Mouse (Mus musculus) lung, adult 2 months (tissue): ENCODE results near the gene Glp2r. TPM values are rescaled to one million over a fixed set of nuclear protein-coding genes. Genes with fewer than 3 reads are reported as not detected.

Experiments used
- DNase-seq: peaks from one replicate; pipeline ENCODE4 v3.0.0; 2022
- H3K4me1 ChIP-seq: fragments of 200-500 bp; 2 replicates; pipeline ENCODE4 v1.6.1; 2011; ENCODE audit warnings: low read length; ENCODE audit not compliant: control insufficient read depth, insufficient read depth
- H3K4me3 ChIP-seq: fragments of 200-500 bp; replicated peaks from 2 replicates; pipeline ENCODE3; 2011; ENCODE audit warnings: low read depth, mild to moderate bottlenecking, control low read depth, low read length; ENCODE audit errors: extremely low read depth
- CTCF ChIP-seq: fragments of 200-500 bp; IDR thresholded peaks from 2 replicates; pipeline ENCODE4 v1.5.1; 2011; ENCODE audit warnings: mild to moderate bottlenecking, low read length, control low read depth; ENCODE audit not compliant: insufficient read depth
- POLR2A ChIP-seq: fragments of 200-500 bp; IDR thresholded peaks from 2 replicates; pipeline ENCODE4 v1.6.1; 2011; ENCODE audit warnings: low read depth, mild to moderate bottlenecking, control low read depth, low read length, borderline replicate concordance; ENCODE audit errors: extremely low read depth
- WGBS: fragments of 180-500 bp; shearing (Covaris S2); methylation state at CpG from one replicate; pipeline ENCODE4 v1.1.7; 2018; 5-methylcytosine and 5-hydroxymethylcytosine counted together
- polyA plus RNA-seq: library from polyadenylated mRNA; depleted of rRNA; stranded (reverse); fragments of >200 nt; gene quantifications from 2 replicates; pipeline ENCODE4 v1.2.3, GENCODE M21; 2012; rRNA removed

Glp2r gene
- not detected in 2 replicates for polyA plus RNA-seq

GRCm38 (mm10) chr11:67771053-67771452, at the start of gene Glp2r:
Gene Glp2r, minus strand, starts transcription at chr11:67771153.
- 59% methylated on average over 14 of the region's 14 CpGs for WGBS
- H3K4me1 ChIP-seq, result no peaks in the 10 kb centered on the region
- H3K4me3 ChIP-seq, result no peak within 1 kb of the TSS
- TF ChIP-seq POLR2A (no peak), CTCF (no peak)
- DNase-seq, result no peak

- no peaks in the 10 kb centered on the region for H3K4me1 ChIP-seq
- DNase-seq, result peak; percentile 55
- TF ChIP-seq CTCF (peak; percentile 62), POLR2A (no peak)
- H3K4me3 ChIP-seq, result no peak overlapping the region
- 32% methylated on average over 4 of the region's 4 CpGs for WGBS
These were observed 49.3 kb upstream of the Glp2r start for GRCm38 (mm10) chr11:67820221-67820620.

- TF ChIP-seq POLR2A, result no peak
- TF ChIP-seq CTCF, result peak; percentile 38; the same call in 1 of the 2 replicates
These were observed 48.7 kb upstream of the Glp2r start for GRCm38 (mm10) chr11:67819604-67820003.

GRCm38 (mm10) chr11:67811535-67811934, 40.6 kb upstream of the Glp2r start:
- WGBS, result 63% methylated on average over 6 of the region's 6 CpGs
- H3K4me3 ChIP-seq, result no peak overlapping the region
- DNase-seq, result no peak
- TF ChIP-seq POLR2A, result no peak
- no peak for TF ChIP-seq CTCF
- H3K4me1 ChIP-seq, result no peaks in the 10 kb centered on the region

More at GRCm38 (mm10) chr11:67819604-67820003, 48.7 kb upstream of the Glp2r start:
- Histone ChIP-seq H3K4me1 (no peaks in the 10 kb centered on the region), H3K4me3 (no peak overlapping the region)
- WGBS, result 8% methylated on average over 5 of the region's 5 CpGs
- DNase-seq, result peak; percentile 37

GRCm38 (mm10) chr11:67808051-67808450, 37.1 kb upstream of the Glp2r start:
- DNase-seq, result no peak
- WGBS, result 74% methylated on average over 5 of the region's 5 CpGs
- no peak overlapping the region for H3K4me3 ChIP-seq
- H3K4me1 ChIP-seq, result no peaks in the 10 kb centered on the region
- TF ChIP-seq POLR2A (no peak), CTCF (no peak)

- 78% methylated on average over 11 of the region's 11 CpGs for WGBS
- Histone ChIP-seq H3K4me1 (no peaks in the 10 kb centered on the region), H3K4me3 (no peak overlapping the region)
- TF ChIP-seq CTCF (no peak), POLR2A (no peak)
- no peak for DNase-seq
These were observed 36.1 kb upstream of the Glp2r start for GRCm38 (mm10) chr11:67806832-67807597.

- no peak overlapping the region for H3K4me3 ChIP-seq
- no peak for DNase-seq
- 97% methylated on average over 1 of the region's 1 CpGs for WGBS
- no peaks in the 10 kb centered on the region for H3K4me1 ChIP-seq
- TF ChIP-seq CTCF (0 out of 2 replicates have a peak, but pooled peaks have one; percentile 14), POLR2A (no peak)
These were observed 34.6 kb upstream of the Glp2r start for GRCm38 (mm10) chr11:67805538-67805937.

DNA sequence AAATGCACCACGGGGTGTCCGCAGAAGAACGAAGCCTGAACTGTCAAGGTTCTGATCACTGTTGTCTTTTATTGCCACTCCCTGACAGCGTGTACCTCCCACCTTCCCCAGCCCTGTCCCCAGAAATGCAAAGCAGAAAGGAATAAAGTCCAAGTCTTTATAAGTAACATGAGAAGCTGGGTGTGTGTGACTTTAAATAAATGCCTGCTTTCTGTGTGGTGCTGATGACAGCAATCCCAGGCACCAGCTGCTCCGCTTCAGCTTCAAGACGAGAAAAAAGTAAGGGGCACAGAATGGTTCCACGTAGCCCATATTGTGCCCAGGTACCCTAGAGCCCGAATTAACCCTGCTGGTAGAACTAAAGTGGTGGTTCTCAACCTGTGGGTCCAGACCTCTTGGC, 30.2 kb upstream of the Glp2r start:
- Histone ChIP-seq H3K4me1 (no peaks in the 10 kb centered on the region), H3K4me3 (no peak overlapping the region)
- TF ChIP-seq POLR2A (no peak), CTCF (no peak)
- no peak for DNase-seq
- WGBS, result 60% methylated on average over 8 of the region's 8 CpGs

GRCm38 (mm10) chr11:67800130-67800723, 29.3 kb upstream of the Glp2r start:
- no peak for TF ChIP-seq CTCF
- no peak for TF ChIP-seq POLR2A
- Histone ChIP-seq H3K4me3 (no peak overlapping the region), H3K4me1 (no peaks in the 10 kb centered on the region)
- DNase-seq, result no peak

- 58% methylated on average over 7 of the region's 7 CpGs for WGBS
- no peak for DNase-seq
- H3K4me1 ChIP-seq, result no peaks in the 10 kb centered on the region
- TF ChIP-seq POLR2A (no peak), CTCF (no peak)
- no peak within 1 kb of the TSS for H3K4me3 ChIP-seq
These were observed 27.0 kb upstream of the Glp2r start, which contains the start of gene Dhrs7c for GRCm38 (mm10) chr11:67797931-67798330. Gene Dhrs7c, plus strand, starts transcription at chr11:67798187.
